Mouse (Mus musculus): ENCODE measurements around the gene Plcl1. TPM values are rescaled to one million over a fixed set of nuclear protein-coding genes. Genes with fewer than 3 reads are reported as not detected.
A peak's percentile ranks its signal among the peaks of the same experiment; 100 is the strongest.

Gene Plcl1
- polyA plus RNA-seq (2016; fragmentation: Nextera tagmentation; extraction: Ambion mirVana), result 0.60 and 0.77 TPM in 2 replicates

DNA sequence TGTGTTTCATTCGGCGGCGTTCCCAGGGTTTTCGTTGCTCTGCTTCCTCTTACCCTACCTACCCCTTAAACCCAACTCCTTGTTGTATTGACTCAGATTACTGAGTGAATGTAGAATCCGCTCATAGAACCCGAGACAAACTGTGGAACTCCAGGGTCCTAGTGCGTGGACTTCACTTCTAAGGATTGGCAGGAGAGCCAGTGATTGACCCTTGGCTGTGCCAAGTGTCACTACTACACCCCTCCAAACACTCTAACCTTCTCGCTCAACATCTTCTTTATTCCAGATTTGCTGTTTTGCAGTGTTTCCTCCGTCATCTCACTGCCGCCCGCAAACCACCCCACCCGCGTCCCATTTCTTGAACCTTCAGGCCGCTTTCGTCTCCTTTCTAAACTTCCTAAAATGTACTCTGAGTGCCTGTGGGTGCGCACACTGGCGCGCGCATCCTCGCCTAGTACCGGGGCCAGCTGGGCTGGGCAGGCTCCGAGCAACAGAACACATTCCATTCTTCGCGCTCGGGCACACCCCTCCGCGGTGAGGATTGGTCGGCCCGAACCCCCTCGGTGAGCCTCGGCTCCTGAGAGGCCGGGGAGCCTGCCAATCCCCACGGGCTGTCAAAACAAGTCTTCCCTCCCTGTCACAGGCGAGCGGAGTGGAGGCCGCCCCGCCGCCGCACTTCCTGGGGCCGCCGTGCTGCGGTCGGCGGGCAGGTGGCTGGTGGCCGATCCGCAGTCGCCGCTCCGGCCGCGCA lies at the start of gene Plcl1:
Gene Plcl1 (plus strand): TSS at position 650 of the 751 bp plus-strand sequence.
- Histone ChIP-seq H3K27me3 (ENCODE audit: insufficient read depth, poor library complexity, severe bottlenecking) (peaks cover 15% of the 10 kb centered on the region; the same call in 1 of the 2 replicates), H3K4me3 (peak within 1 kb of the TSS; percentile 77), H3K27ac (peak within 1 kb of the TSS; percentile 84), H3K36me3 (no peaks in the 10 kb centered on the region), H3K9me3 (no peaks in the 10 kb centered on the region), H3K4me1 (peaks cover 15% of the 10 kb centered on the region)
- WGBS, result 3% methylated on average over 47 of the region's 51 CpGs
- peak; percentile 95 for DNase-seq (ENCODE audit: low spot score)

DNA sequence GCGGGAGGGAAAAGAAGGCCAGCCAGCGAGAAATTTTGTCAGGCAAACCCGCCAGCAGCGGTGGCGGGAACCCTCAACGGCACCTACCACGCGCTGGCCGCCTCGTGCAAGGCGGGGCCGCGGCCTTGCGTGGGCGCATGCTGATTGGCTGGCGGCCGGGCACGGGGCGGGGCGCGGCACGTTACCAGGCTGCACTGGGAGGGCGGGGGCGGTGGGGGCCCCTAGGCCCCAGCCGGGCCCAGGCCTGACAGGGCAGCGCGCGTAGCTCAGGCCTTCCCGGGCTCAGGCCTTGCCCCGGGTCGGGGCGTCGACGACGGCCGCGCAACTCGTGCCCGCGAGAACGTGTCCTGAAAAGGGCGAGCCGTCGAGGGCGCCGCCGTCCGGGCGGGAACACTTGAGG lies 43.1 kb upstream of the Plcl1 start:
- 39% methylated on average over 49 of the region's 49 CpGs for WGBS

DNA sequence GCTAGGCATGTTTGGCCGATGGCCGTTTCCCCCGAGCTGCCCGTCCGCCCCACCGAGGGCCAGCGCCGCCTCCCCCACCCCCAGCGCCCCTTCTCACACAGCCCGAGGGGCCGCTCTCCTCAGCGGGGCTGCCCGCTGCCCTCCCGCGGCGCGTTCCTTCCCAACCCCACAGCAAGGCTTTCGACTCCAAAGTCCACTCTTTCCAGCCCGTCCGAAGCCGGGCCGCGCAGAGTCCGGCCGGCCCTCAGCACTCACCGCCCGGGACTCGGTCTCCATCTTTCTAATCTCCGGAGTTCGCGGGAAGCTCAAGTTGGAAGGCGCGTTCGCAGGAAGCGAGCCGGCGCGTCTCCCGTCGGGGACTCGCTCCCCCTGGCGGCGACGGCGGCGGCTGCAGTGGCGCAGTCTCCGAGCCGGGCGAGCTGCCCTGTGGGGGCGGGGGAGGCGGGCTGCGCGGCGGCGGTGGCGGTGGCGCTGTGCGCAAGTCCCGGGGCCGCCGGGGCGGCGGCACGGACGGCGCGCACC lies 42.6 kb upstream of the Plcl1 start, which contains the start of gene Boll:
Gene Boll (minus strand): TSS at position 426 of the 522 bp plus-strand sequence.
- DNase-seq (ENCODE audit: low spot score), result peak; percentile 82
- H3K27ac ChIP-seq, result peak within 1 kb of the TSS; percentile 37
- peaks cover 32% of the 10 kb centered on the region for H3K27me3 ChIP-seq (ENCODE audit: insufficient read depth, poor library complexity, severe bottlenecking)
- peak within 1 kb of the TSS; percentile 65 for H3K4me3 ChIP-seq
- no peaks in the 10 kb centered on the region; the same call in 1 of the 2 replicates for H3K9me3 ChIP-seq
- H3K4me1 ChIP-seq, result peaks cover 14% of the 10 kb centered on the region
- H3K36me3 ChIP-seq, result no peaks in the 10 kb centered on the region
- 11% methylated on average over 56 of the region's 68 CpGs for WGBS

More for the DNA sequence above, 43.1 kb upstream of the Plcl1 start:
- H3K9me3 ChIP-seq, result no peaks in the 10 kb centered on the region; the same call in 1 of the 2 replicates
- DNase-seq (ENCODE audit: low spot score), result no peak
- H3K36me3 ChIP-seq, result no peaks in the 10 kb centered on the region
- peaks cover 32% of the 10 kb centered on the region for H3K27me3 ChIP-seq (ENCODE audit: insufficient read depth, poor library complexity, severe bottlenecking)
- H3K4me3 ChIP-seq, result peak overlapping the region; percentile 65
- H3K27ac ChIP-seq, result peak overlapping the region; percentile 37; the same call in 1 of the 2 replicates
- peaks cover 14% of the 10 kb centered on the region for H3K4me1 ChIP-seq

DNA sequence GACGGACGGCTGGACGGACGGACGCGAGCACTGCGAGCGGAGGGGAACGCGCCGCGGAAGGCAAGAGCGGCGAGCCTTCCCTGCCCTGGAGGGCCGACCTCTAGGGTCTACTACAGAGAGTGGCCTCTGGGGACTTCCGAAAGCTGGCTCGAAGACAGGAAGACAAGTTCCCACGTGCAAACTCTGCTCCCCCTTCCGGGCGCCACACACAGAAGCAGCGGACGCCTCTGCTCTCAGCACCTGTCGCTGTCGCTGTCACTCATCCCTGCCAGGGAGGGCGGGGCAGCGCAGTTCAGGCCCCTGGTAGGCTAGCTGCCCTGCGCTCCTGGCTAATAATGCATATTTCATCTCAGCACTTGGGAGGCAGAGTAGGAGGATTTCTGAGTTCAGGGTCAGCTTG lies 42.1 kb upstream of the Plcl1 start:
- peaks cover 14% of the 10 kb centered on the region for H3K4me1 ChIP-seq
- H3K36me3 ChIP-seq, result no peaks in the 10 kb centered on the region
- H3K27me3 ChIP-seq (ENCODE audit: insufficient read depth, poor library complexity, severe bottlenecking), result peaks cover 32% of the 10 kb centered on the region
- no peaks in the 10 kb centered on the region; the same call in 1 of the 2 replicates for H3K9me3 ChIP-seq
- H3K27ac ChIP-seq, result peak overlapping the region; percentile 37
- H3K4me3 ChIP-seq, result peak overlapping the region; percentile 65
- DNase-seq (ENCODE audit: low spot score), result peak; percentile 76
- 3% methylated on average over 27 of the region's 27 CpGs for WGBS

DNA sequence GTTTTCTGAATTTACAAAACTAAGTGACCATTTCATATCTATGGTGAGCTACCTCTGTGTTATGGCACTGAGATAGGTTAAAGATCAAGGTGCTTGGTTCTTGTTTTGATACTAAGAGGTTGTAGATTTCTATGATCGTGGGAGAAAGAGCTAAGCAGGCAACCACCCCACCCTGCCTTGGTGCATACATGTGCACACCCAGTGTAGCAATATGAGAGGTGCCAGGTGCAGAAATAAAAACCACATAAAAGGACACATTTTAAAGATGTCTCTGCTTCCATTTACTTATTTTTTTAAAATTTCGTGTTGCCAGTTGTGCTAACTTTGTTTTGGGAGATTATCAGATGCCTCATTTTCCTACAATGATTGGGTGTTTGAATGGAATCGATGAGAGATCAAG lies 33.1 kb upstream of the Plcl1 start:
- no peaks in the 10 kb centered on the region for H3K9me3 ChIP-seq
- H3K4me3 ChIP-seq, result no peak overlapping the region
- H3K27ac ChIP-seq, result no peak overlapping the region
- 72% methylated on average over 3 of the region's 3 CpGs for WGBS
- no peak for DNase-seq (ENCODE audit: low spot score)
- no peaks in the 10 kb centered on the region for H3K4me1 ChIP-seq
- no peaks in the 10 kb centered on the region for H3K27me3 ChIP-seq (ENCODE audit: insufficient read depth, poor library complexity, severe bottlenecking)
- H3K36me3 ChIP-seq, result no peaks in the 10 kb centered on the region

- WGBS, result 89% methylated on average over 2 of the region's 2 CpGs
- H3K4me1 ChIP-seq, result no peaks in the 10 kb centered on the region
- H3K9me3 ChIP-seq, result no peaks in the 10 kb centered on the region
- no peaks in the 10 kb centered on the region for H3K27me3 ChIP-seq (ENCODE audit: insufficient read depth, poor library complexity, severe bottlenecking)
- no peak overlapping the region for H3K4me3 ChIP-seq
- no peak overlapping the region for H3K27ac ChIP-seq
- no peaks in the 10 kb centered on the region for H3K36me3 ChIP-seq
- DNase-seq (ENCODE audit: low spot score), result no peak
These were observed 25.2 kb upstream of the Plcl1 start for GRCm38 (mm10) chr1:55380527-55380926.

DNA sequence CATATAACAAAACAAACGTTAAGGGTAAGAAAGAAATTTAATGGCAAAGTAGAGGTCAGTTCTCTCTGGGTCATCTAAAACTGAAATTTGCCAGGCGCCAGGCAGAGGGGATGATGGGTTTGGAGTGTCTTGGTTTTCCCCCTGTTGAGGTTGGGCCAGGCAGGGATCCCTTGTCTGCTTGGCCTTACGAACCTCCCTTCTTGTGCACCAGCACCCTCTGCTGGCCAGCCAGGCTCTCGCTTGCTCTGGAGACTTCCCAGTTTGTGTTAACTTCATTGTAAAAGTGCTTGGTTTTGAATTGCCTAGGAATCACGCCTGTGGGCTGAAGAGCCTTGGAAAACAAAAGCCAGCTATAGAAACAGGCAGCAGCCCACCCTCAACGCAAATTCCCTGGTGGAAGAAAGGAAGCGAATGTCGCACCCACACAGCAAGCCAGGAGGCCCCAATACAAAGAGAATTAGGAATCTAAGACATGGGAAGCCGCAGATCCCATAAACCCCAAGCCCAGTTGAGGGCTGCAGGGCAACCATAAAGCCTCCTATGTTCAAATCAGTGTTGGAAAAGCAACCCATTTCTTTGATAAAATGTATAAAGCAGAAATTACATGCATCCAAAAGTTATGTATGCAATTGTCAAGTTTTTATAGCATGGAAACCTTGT lies 22.5 kb upstream of the Plcl1 start:
- no peaks in the 10 kb centered on the region for H3K4me1 ChIP-seq
- no peak overlapping the region for H3K27ac ChIP-seq
- H3K9me3 ChIP-seq, result no peaks in the 10 kb centered on the region
- no peak overlapping the region for H3K4me3 ChIP-seq
- no peaks in the 10 kb centered on the region for H3K36me3 ChIP-seq
- 15% methylated on average over 9 of the region's 9 CpGs for WGBS
- no peaks in the 10 kb centered on the region for H3K27me3 ChIP-seq (ENCODE audit: insufficient read depth, poor library complexity, severe bottlenecking)
- peak; percentile 86 for DNase-seq (ENCODE audit: low spot score)

- Histone ChIP-seq H3K27me3 (ENCODE audit: insufficient read depth, poor library complexity, severe bottlenecking) (no peaks in the 10 kb centered on the region; the same call in 1 of the 2 replicates), H3K9me3 (no peaks in the 10 kb centered on the region), H3K27ac (no peak overlapping the region), H3K4me1 (no peaks in the 10 kb centered on the region), H3K4me3 (no peak overlapping the region), H3K36me3 (no peaks in the 10 kb centered on the region)
- DNase-seq (ENCODE audit: low spot score), result no peak
- 46% methylated on average over 5 of the region's 5 CpGs for WGBS
These were observed 5.8 kb upstream of the Plcl1 start for GRCm38 (mm10) chr1:55399891-55400290.

- no peak for DNase-seq (ENCODE audit: low spot score)
- Histone ChIP-seq H3K36me3 (no peaks in the 10 kb centered on the region), H3K27me3 (ENCODE audit: insufficient read depth, poor library complexity, severe bottlenecking) (peaks cover 15% of the 10 kb centered on the region; the same call in 1 of the 2 replicates), H3K4me3 (no peak overlapping the region), H3K27ac (no peak overlapping the region), H3K4me1 (peaks cover 15% of the 10 kb centered on the region), H3K9me3 (no peaks in the 10 kb centered on the region)
- WGBS, result 4% methylated on average over 3 of the region's 3 CpGs
These were observed 1.3 kb upstream of the Plcl1 start for GRCm38 (mm10) chr1:55404439-55404838.

DNA sequence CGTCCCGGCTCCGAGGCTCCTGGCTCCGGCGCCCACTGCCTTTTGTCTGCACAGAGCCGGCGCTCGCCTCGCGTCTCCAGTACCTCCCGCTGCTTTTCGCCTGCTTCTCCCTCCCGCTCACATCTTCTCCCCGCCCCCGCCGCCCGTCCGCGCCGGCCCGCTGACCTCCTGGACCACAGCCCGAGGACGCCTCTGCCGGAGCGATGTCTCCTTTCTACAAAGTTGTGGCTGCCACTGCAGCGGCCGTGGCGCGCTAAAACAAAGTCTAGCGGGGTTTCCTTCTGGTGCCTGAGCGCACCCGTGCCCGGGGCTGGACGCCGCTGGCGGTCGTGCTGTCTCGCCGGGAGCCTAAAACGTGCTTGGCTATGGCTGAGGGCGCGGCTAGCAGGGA lies 297 bp downstream of the Plcl1 start:
- peak overlapping the region; percentile 84 for H3K27ac ChIP-seq
- peaks cover 15% of the 10 kb centered on the region; the same call in 1 of the 2 replicates for H3K27me3 ChIP-seq (ENCODE audit: insufficient read depth, poor library complexity, severe bottlenecking)
- WGBS, result under 1% methylated on average over 42 of the region's 42 CpGs
- DNase-seq (ENCODE audit: low spot score), result no peak
- H3K4me1 ChIP-seq, result peaks cover 15% of the 10 kb centered on the region
- H3K36me3 ChIP-seq, result no peaks in the 10 kb centered on the region
- no peaks in the 10 kb centered on the region for H3K9me3 ChIP-seq
- H3K4me3 ChIP-seq, result peak overlapping the region; percentile 77

DNA sequence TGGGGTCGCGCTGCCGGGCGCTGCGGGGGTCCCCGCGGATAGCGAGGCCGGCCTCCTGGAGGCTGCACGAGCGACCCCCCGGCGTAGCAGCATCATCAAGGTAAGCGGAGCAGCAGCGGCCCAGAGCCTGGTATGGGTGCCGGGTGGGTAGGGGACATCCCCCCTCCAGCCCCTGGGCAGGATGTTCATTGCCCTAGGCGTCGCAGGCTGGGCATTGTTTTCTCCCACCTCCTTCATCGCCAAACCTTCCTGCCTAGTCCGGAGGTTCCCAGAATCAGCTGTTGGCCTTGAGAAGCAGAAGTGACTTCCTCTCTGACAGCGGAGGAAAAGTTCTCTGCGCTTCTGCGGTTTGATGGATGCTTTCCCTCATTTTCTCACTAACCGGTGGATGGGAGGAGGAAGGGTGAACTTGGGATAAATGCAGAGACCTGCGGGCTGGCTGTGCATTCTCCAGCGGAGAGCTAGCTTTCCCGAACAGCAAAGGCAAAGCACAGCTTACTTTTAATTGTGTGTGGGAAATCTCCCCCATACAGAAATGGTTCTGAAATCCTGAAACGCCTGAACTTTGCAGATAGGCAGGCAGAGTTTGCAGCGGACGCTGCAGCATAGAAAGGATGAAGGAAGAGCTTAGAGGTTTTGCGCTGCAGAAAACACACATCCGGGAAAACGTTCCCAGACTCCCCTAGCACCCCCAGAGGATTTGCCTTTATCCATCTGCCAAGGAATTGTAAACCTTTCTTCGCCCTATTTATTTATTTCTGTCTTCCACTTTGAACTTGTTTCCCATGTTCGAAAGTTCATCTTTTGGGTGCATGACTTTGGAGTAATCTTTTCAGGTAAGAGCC lies 1.0 kb downstream of the Plcl1 start:
- 4% methylated on average over 35 of the region's 35 CpGs for WGBS
- DNase-seq (ENCODE audit: low spot score), result no peak
- peaks cover 15% of the 10 kb centered on the region; the same call in 1 of the 2 replicates for H3K27me3 ChIP-seq (ENCODE audit: insufficient read depth, poor library complexity, severe bottlenecking)
- peak overlapping the region; percentile 84 for H3K27ac ChIP-seq
- peaks cover 15% of the 10 kb centered on the region for H3K4me1 ChIP-seq
- no peaks in the 10 kb centered on the region for H3K9me3 ChIP-seq
- H3K4me3 ChIP-seq, result peak overlapping the region; percentile 77
- H3K36me3 ChIP-seq, result no peaks in the 10 kb centered on the region

GRCm38 (mm10) chr1:55410670-55411069 lies 4.9 kb downstream of the Plcl1 start:
- Histone ChIP-seq H3K36me3 (no peaks in the 10 kb centered on the region), H3K27me3 (ENCODE audit: insufficient read depth, poor library complexity, severe bottlenecking) (peaks cover 15% of the 10 kb centered on the region; the same call in 1 of the 2 replicates), H3K27ac (no peak overlapping the region), H3K4me3 (no peak overlapping the region), H3K4me1 (peaks cover 9% of the 10 kb centered on the region), H3K9me3 (no peaks in the 10 kb centered on the region)
- DNase-seq (ENCODE audit: low spot score), result no peak
- 69% methylated on average over 2 of the region's 2 CpGs for WGBS
